Mouse (Mus musculus) stomach, embryonic 15.5 days (tissue): ENCODE measurements at regions not wholly inside any gene's neighbourhood (a gene's known extent, or its start where the extent isn't known, plus 50 kb on each side); places are given as distances from the start of the nearest gene placed in this dataset.

ENCODE experiments used
- ATAC-seq: fragments of 200-750 bp; cut with Nextera tagmentation; 2 replicates; pipeline ENCODE4 v1.8.0; 2017; ENCODE audit warnings: low read depth, moderate number of reproducible peaks, moderate TSS enrichment; ENCODE audit not compliant: insufficient read depth, low FRiP score
- H3K27ac ChIP-seq: fragments of 300-500 bp; sonication (generic); 2 replicates; pipeline ENCODE4 v1.5.1; 2015; ENCODE audit warnings: mild to moderate bottlenecking, inconsistent platforms
- H3K27me3 ChIP-seq: fragments of 300-500 bp; sonication (generic); replicated peaks from 2 replicates; pipeline ENCODE4 v1.6.1; 2015; ENCODE audit warnings: inconsistent platforms
- H3K36me3 ChIP-seq: fragments of 300-500 bp; sonication (generic); 2 replicates; pipeline ENCODE4 v1.6.1; 2015; ENCODE audit warnings: inconsistent platforms
- H3K4me1 ChIP-seq: fragments of 300-500 bp; sonication (generic); 2 replicates; pipeline ENCODE4 v1.6.1; 2015; ENCODE audit warnings: inconsistent platforms
- H3K4me2 ChIP-seq: fragments of 300-500 bp; sonication (generic); 2 replicates; pipeline ENCODE4 v1.6.1; 2015; ENCODE audit warnings: mild to moderate bottlenecking, inconsistent platforms
- H3K4me3 ChIP-seq: fragments of 300-500 bp; sonication (generic); replicated peaks from 2 replicates; pipeline ENCODE4 v1.5.1; 2015; ENCODE audit warnings: inconsistent platforms
- H3K9ac ChIP-seq: fragments of 300-500 bp; sonication (generic); 2 replicates; pipeline ENCODE4 v1.6.1; 2015; ENCODE audit warnings: inconsistent platforms
- H3K9me3 ChIP-seq: fragments of 300-500 bp; sonication (generic); 2 replicates; pipeline ENCODE4 v1.6.1; 2016; ENCODE audit warnings: inconsistent platforms
- WGBS: fragments of 180-500 bp; shearing (Covaris S2); methylation state at CpG from one replicate; pipeline ENCODE4 v1.1.7; 2015; 5-methylcytosine and 5-hydroxymethylcytosine counted together

- no peaks in the 10 kb centered on the region for H3K36me3 ChIP-seq
- WGBS, result 69% methylated on average over 12 of the region's 12 CpGs
- H3K27me3 ChIP-seq, result no peaks in the 10 kb centered on the region
- no peak overlapping the region for H3K4me2 ChIP-seq
- no peak overlapping the region for H3K9ac ChIP-seq
- no peak overlapping the region for H3K27ac ChIP-seq
- H3K9me3 ChIP-seq, result no peaks in the 10 kb centered on the region
- H3K4me1 ChIP-seq, result no peaks in the 10 kb centered on the region
- H3K4me3 ChIP-seq, result no peak overlapping the region
- ATAC-seq, result no peak
These were observed 191.6 kb downstream of the Agtpbp1 start for GRCm38 (mm10) chr13:59393231-59393938.

GRCm38 (mm10) chr13:59392828-59393227 is 192.2 kb downstream of the Agtpbp1 start:
- Histone ChIP-seq H3K27me3 (no peaks in the 10 kb centered on the region), H3K4me3 (no peak overlapping the region), H3K4me1 (no peaks in the 10 kb centered on the region), H3K27ac (no peak overlapping the region), H3K9me3 (no peaks in the 10 kb centered on the region), H3K36me3 (no peaks in the 10 kb centered on the region), H3K4me2 (no peak overlapping the region), H3K9ac (no peak overlapping the region)
- ATAC-seq, result no peak
- WGBS, result 74% methylated on average over 4 of the region's 4 CpGs

GRCm38 (mm10) chr13:59387627-59388325 is 197.3 kb downstream of the Agtpbp1 start:
- WGBS, result 65% methylated on average over 14 of the region's 14 CpGs
- no peaks in the 10 kb centered on the region for H3K9me3 ChIP-seq
- no peak for ATAC-seq
- no peaks in the 10 kb centered on the region for H3K4me1 ChIP-seq
- no peak overlapping the region for H3K4me2 ChIP-seq
- H3K4me3 ChIP-seq, result no peak overlapping the region
- no peak overlapping the region for H3K27ac ChIP-seq
- H3K27me3 ChIP-seq, result no peaks in the 10 kb centered on the region
- H3K36me3 ChIP-seq, result no peaks in the 10 kb centered on the region
- H3K9ac ChIP-seq, result no peak overlapping the region

- no peak overlapping the region for H3K4me2 ChIP-seq
- 74% methylated on average over 7 of the region's 7 CpGs for WGBS
These were observed 198.0 kb downstream of the Agtpbp1 start for GRCm38 (mm10) chr13:59386935-59387540.

GRCm38 (mm10) chr13:59385824-59386223 is 199.2 kb downstream of the Agtpbp1 start:
- ATAC-seq, result no peak
- Histone ChIP-seq H3K27ac (no peak overlapping the region), H3K36me3 (no peaks in the 10 kb centered on the region), H3K4me3 (no peak overlapping the region), H3K9ac (no peak overlapping the region), H3K4me2 (no peak overlapping the region), H3K27me3 (no peaks in the 10 kb centered on the region), H3K9me3 (no peaks in the 10 kb centered on the region), H3K4me1 (no peaks in the 10 kb centered on the region)
- WGBS, result 67% methylated on average over 6 of the region's 6 CpGs

More at GRCm38 (mm10) chr13:59386935-59387540, 198.0 kb downstream of the Agtpbp1 start:
- Histone ChIP-seq H3K4me3 (no peak overlapping the region), H3K27me3 (no peaks in the 10 kb centered on the region), H3K4me1 (no peaks in the 10 kb centered on the region), H3K9me3 (no peaks in the 10 kb centered on the region), H3K9ac (no peak overlapping the region), H3K27ac (no peak overlapping the region), H3K36me3 (no peaks in the 10 kb centered on the region)
- no peak for ATAC-seq

GRCm38 (mm10) chr13:59370141-59370816 is 214.7 kb downstream of the Agtpbp1 start:
- no peaks in the 10 kb centered on the region for H3K4me1 ChIP-seq
- 86% methylated on average over 12 of the region's 12 CpGs for WGBS
- ATAC-seq, result no peak

GRCm38 (mm10) chr13:59368550-59369449 is 216.2 kb downstream of the Agtpbp1 start:
- Histone ChIP-seq H3K9ac (no peak overlapping the region), H3K4me3 (no peak overlapping the region), H3K27me3 (no peaks in the 10 kb centered on the region), H3K4me2 (no peak overlapping the region), H3K9me3 (no peaks in the 10 kb centered on the region), H3K4me1 (no peaks in the 10 kb centered on the region), H3K27ac (no peak overlapping the region), H3K36me3 (no peaks in the 10 kb centered on the region)
- 64% methylated on average over 13 of the region's 13 CpGs for WGBS
- ATAC-seq, result no peak

More at GRCm38 (mm10) chr13:59370141-59370816, 214.7 kb downstream of the Agtpbp1 start:
- Histone ChIP-seq H3K36me3 (no peaks in the 10 kb centered on the region), H3K9ac (no peak overlapping the region), H3K27me3 (no peaks in the 10 kb centered on the region), H3K4me2 (no peak overlapping the region), H3K9me3 (no peaks in the 10 kb centered on the region), H3K4me3 (no peak overlapping the region), H3K27ac (no peak overlapping the region)

GRCm38 (mm10) chr13:59365460-59365859 is 219.6 kb downstream of the Agtpbp1 start:
- no peak for ATAC-seq
- H3K27ac ChIP-seq, result no peak overlapping the region
- H3K4me1 ChIP-seq, result no peaks in the 10 kb centered on the region
- H3K9ac ChIP-seq, result no peak overlapping the region
- no peaks in the 10 kb centered on the region for H3K36me3 ChIP-seq
- H3K9me3 ChIP-seq, result no peaks in the 10 kb centered on the region
- H3K4me3 ChIP-seq, result no peak overlapping the region
- H3K27me3 ChIP-seq, result no peaks in the 10 kb centered on the region
- H3K4me2 ChIP-seq, result no peak overlapping the region
- WGBS, result 44% methylated on average over 5 of the region's 5 CpGs

- Histone ChIP-seq H3K27me3 (no peaks in the 10 kb centered on the region), H3K4me2 (no peak overlapping the region), H3K27ac (no peak overlapping the region), H3K4me1 (no peaks in the 10 kb centered on the region), H3K9ac (no peak overlapping the region), H3K9me3 (no peaks in the 10 kb centered on the region), H3K36me3 (no peaks in the 10 kb centered on the region), H3K4me3 (no peak overlapping the region)
- WGBS, result 75% methylated on average over 10 of the region's 10 CpGs
- no peak for ATAC-seq
These were observed 221.6 kb downstream of the Agtpbp1 start for GRCm38 (mm10) chr13:59363428-59363827.

GRCm38 (mm10) chr13:59361323-59361722 is 223.7 kb downstream of the Agtpbp1 start:
- Histone ChIP-seq H3K27me3 (no peaks in the 10 kb centered on the region), H3K4me3 (no peak overlapping the region), H3K9me3 (no peaks in the 10 kb centered on the region), H3K4me1 (no peaks in the 10 kb centered on the region), H3K27ac (no peak overlapping the region), H3K4me2 (no peak overlapping the region), H3K9ac (no peak overlapping the region), H3K36me3 (no peaks in the 10 kb centered on the region)
- no peak for ATAC-seq
- 84% methylated on average over 7 of the region's 7 CpGs for WGBS

- no peak overlapping the region for H3K4me3 ChIP-seq
- no peaks in the 10 kb centered on the region for H3K9me3 ChIP-seq
- 57% methylated on average over 3 of the region's 3 CpGs for WGBS
- H3K4me1 ChIP-seq, result no peaks in the 10 kb centered on the region
- no peak overlapping the region for H3K9ac ChIP-seq
- no peak for ATAC-seq
- H3K4me2 ChIP-seq, result no peak overlapping the region
- H3K36me3 ChIP-seq, result no peaks in the 10 kb centered on the region
- H3K27me3 ChIP-seq, result no peaks in the 10 kb centered on the region
- no peak overlapping the region for H3K27ac ChIP-seq
These were observed 225.0 kb downstream of the Agtpbp1 start for GRCm38 (mm10) chr13:59360026-59360425.
